Mouse (Mus musculus) cerebellum, adult 2 months (tissue): ENCODE measurements at regions not wholly inside any gene's neighbourhood (a gene's known extent, or its start where the extent isn't known, plus 50 kb on each side); places are given as distances from the start of the nearest gene placed in this dataset.

ENCODE experiments used
- DNase-seq, 2 experiments: peaks; one replicate each; pipeline ENCODE4 v3.0.0; 2021
- H3K27ac ChIP-seq: fragments of 200-500 bp; 2 replicates; pipeline ENCODE4 v1.5.1; 2012; ENCODE audit warnings: low read length, control low read depth, inconsistent platforms; ENCODE audit not compliant: insufficient read depth
- H3K27me3 ChIP-seq: fragments of 200-500 bp; 2 replicates; pipeline ENCODE4 v1.6.1; 2012; ENCODE audit warnings: inconsistent platforms, mild to moderate bottlenecking, low read length, moderate library complexity; ENCODE audit not compliant: control insufficient read depth, insufficient read depth
- H3K4me1 ChIP-seq: fragments of 200-500 bp; 2 replicates; pipeline ENCODE4 v1.6.1; 2011; ENCODE audit warnings: low read length; ENCODE audit not compliant: control insufficient read depth, insufficient read depth
- H3K4me3 ChIP-seq: fragments of 200-500 bp; replicated peaks from 2 replicates; pipeline ENCODE3; 2011; ENCODE audit warnings: mild to moderate bottlenecking, low read depth, low read length, control low read depth; ENCODE audit not compliant: insufficient read depth
- CTCF ChIP-seq: fragments of 200-500 bp; IDR thresholded peaks from 2 replicates; pipeline ENCODE4 v1.5.1; 2011; ENCODE audit warnings: low read depth, mild to moderate bottlenecking, control low read depth, low read length, moderate library complexity, borderline replicate concordance; ENCODE audit not compliant: insufficient read depth
- POLR2A ChIP-seq: fragments of 200-500 bp; IDR thresholded peaks from 2 replicates; pipeline ENCODE4 v1.6.1; 2011; ENCODE audit warnings: low read length, control low read depth, borderline replicate concordance; ENCODE audit not compliant: insufficient read depth
- WGBS: fragments of 180-500 bp; shearing (Covaris S2); methylation state at CpG from one replicate; pipeline ENCODE4 v1.1.7; 2018; 5-methylcytosine and 5-hydroxymethylcytosine counted together

GRCm38 (mm10) chr2:9197025-9197424 lies 684.0 kb upstream of the 4930412O13Rik start:
- H3K27me3 ChIP-seq: no peaks in the 10 kb centered on the region
- no peak for DNase-seq
- no peaks in the 10 kb centered on the region for H3K4me1 ChIP-seq
- H3K27ac ChIP-seq: no peak overlapping the region
- H3K4me3 ChIP-seq: no peak overlapping the region
- TF ChIP-seq CTCF (no peak), POLR2A (no peak)
- WGBS: 78% methylated on average over 3 of the region's 3 CpGs

- no peaks in the 10 kb centered on the region for H3K4me1 ChIP-seq
- WGBS: 83% methylated on average over 4 of the region's 4 CpGs
- TF ChIP-seq CTCF: no peak
- TF ChIP-seq POLR2A: no peak
- no peak overlapping the region for H3K27ac ChIP-seq
- no peaks in the 10 kb centered on the region for H3K27me3 ChIP-seq
- H3K4me3 ChIP-seq: no peak overlapping the region
- no peak for DNase-seq
Observed at GRCm38 (mm10) chr2:9207963-9208362, 673.1 kb upstream of the 4930412O13Rik start.
